In genomic region chr13:34741813-34742568, GRCm38 (mm10) we compare ENCODE assay signal across 36 mouse cellular contexts. TPM values are rescaled to one million over a fixed set of nuclear protein-coding genes. Genes with fewer than 3 reads are reported as not detected.
DNase-seq lines count a peak whose midpoint lies in the region; ATAC-seq and TF ChIP-seq lines count a peak whose summit lies in the region.
"Had no signal": no experiment of that assay in that cellular context is flagged by ENCODE, and none has a peak within 500 bp of the region (broad histone marks: within the 10 kb centered on the region; RNA-seq: fewer than 3 reads in every experiment).

No protein-coding gene starts in this region.

- no peaks in the 10 kb centered on the region for H3K36me3 ChIP-seq in heart, embryonic 12.5 days
- no peaks in the 10 kb centered on the region for H3K36me3 ChIP-seq in liver, embryonic 16.5 days (ENCODE audit: control insufficient read depth, insufficient read depth)
- no peaks in the 10 kb centered on the region for H3K36me3 ChIP-seq in liver, embryonic 12.5 days
- H3K36me3 ChIP-seq in liver, postnatal 0 days (replicated peaks; ENCODE audit: insufficient read depth, low read length) = no peaks in the 10 kb centered on the region
- H3K36me3 ChIP-seq: hindbrain, embryonic 12.5 days; kidney, embryonic 15.5 days; limb, embryonic 12.5 days; neural tube, embryonic 12.5 days had no signal

- peaks cover 26% of the 10 kb centered on the region for H3K4me1 ChIP-seq in heart, embryonic 12.5 days (replicated peaks)
- H3K4me1 ChIP-seq in liver, embryonic 16.5 days (ENCODE audit: control insufficient read depth, low read depth, low read length) = no peaks in the 10 kb centered on the region; the same call in 1 of the 2 replicates
- 0 out of 2 replicates have a peak, but pooled peaks cover 4% of the 10 kb centered on the region for H3K4me1 ChIP-seq in liver, embryonic 12.5 days
- peaks cover 16% of the 10 kb centered on the region for H3K4me1 ChIP-seq in liver, postnatal 0 days (ENCODE audit: insufficient read depth)
- H3K4me1 ChIP-seq: hindbrain, embryonic 12.5 days; limb, embryonic 12.5 days; neural tube, embryonic 12.5 days had no signal

- peaks cover 13% of the 10 kb centered on the region for H3K9me3 ChIP-seq in heart, embryonic 12.5 days (replicated peaks)
- H3K9me3 ChIP-seq in liver, embryonic 16.5 days (replicated peaks; ENCODE audit: control insufficient read depth, low read length) = no peaks in the 10 kb centered on the region
- H3K9me3 ChIP-seq in liver, embryonic 12.5 days (replicated peaks) = no peaks in the 10 kb centered on the region
- no peaks in the 10 kb centered on the region for H3K9me3 ChIP-seq in liver, postnatal 0 days (ENCODE audit: low read length)

- TF ChIP-seq CTCF in liver, postnatal 0 days (IDR thresholded peaks at IDR 0.05; ENCODE audit: low read depth) = peak; percentile 36

- peak; percentile 33; the same call in 1 of the 2 replicates for ATAC-seq in heart, embryonic 12.5 days (ENCODE audit: insufficient number of reproducible peaks, low FRiP score)
- ATAC-seq in liver, embryonic 16.5 days (ENCODE audit: low read depth) = 0 out of 2 replicates have a peak, but pooled peaks have one; percentile 35
- ATAC-seq in liver, embryonic 12.5 days = no peak
- ATAC-seq in liver, postnatal 0 days = peak; percentile 47
- ATAC-seq: forebrain, embryonic 13.5 days; hindbrain, postnatal 0 days had no signal

- H3K9ac ChIP-seq in heart, embryonic 12.5 days = no peak overlapping the region
- H3K9ac ChIP-seq in liver, embryonic 16.5 days (ENCODE audit: low read depth, low read length) = no peak overlapping the region
- H3K9ac ChIP-seq in liver, embryonic 12.5 days = no peak overlapping the region
- H3K9ac ChIP-seq in liver, postnatal 0 days (replicated peaks) = no peak overlapping the region
- H3K9ac ChIP-seq: forebrain, embryonic 13.5 days; hindbrain, embryonic 12.5 days; kidney, embryonic 15.5 days; limb, embryonic 12.5 days; liver, embryonic 14.5 days; neural tube, embryonic 12.5 days had no signal

- no peak overlapping the region for H3K4me2 ChIP-seq in heart, embryonic 12.5 days
- H3K4me2 ChIP-seq in liver, embryonic 16.5 days (ENCODE audit: low read depth, low read length) = no peak overlapping the region
- H3K4me2 ChIP-seq in liver, embryonic 12.5 days = no peak overlapping the region
- H3K4me2 ChIP-seq in liver, postnatal 0 days (ENCODE audit: low read depth, low read length) = no peak overlapping the region
- H3K4me2 ChIP-seq: forebrain, embryonic 13.5 days; hindbrain, embryonic 12.5 days; kidney, embryonic 15.5 days; limb, embryonic 12.5 days; midbrain, embryonic 11.5 days; neural tube, embryonic 12.5 days had no signal

- no peak for TF ChIP-seq EP300 in liver, postnatal 0 days (IDR thresholded peaks at IDR 0.05; ENCODE audit: low read depth)

- 56% methylated on average over 3 of the region's 3 CpGs for WGBS in heart, embryonic 12.5 days
- WGBS in liver, embryonic 16.5 days (ENCODE audit: insufficient replicate concordance) = 48% methylated on average over 3 of the region's 3 CpGs
- 52% methylated on average over 3 of the region's 3 CpGs for WGBS in liver, embryonic 12.5 days (ENCODE audit: insufficient replicate concordance)
- WGBS in liver, postnatal 0 days (ENCODE audit: insufficient replicate concordance) = 62% methylated on average over 3 of the region's 3 CpGs

- no peak for DNase-seq in heart, postnatal 25 days (ENCODE audit: low spot score)
- DNase-seq in ZHBTc4 (ENCODE audit: low read depth, low spot score) = peak; percentile 24
- DNase-seq in liver, postnatal 0 days = peak; percentile 27
- no peak for DNase-seq in cerebellum, adult 8-10 months
- DNase-seq in right cerebral cortex, postnatal 14 days = no peak
- DNase-seq: adrenal gland, postnatal 10 days; cerebellum, adult 9-10 months; cerebellum, postnatal 36 days; gastrocnemius, postnatal 36 days; kidney, adult 11 months; kidney, postnatal 25 days; right cerebral cortex, adult 18-20 months; right cerebral cortex, postnatal 4 days had no signal

- no peak overlapping the region for H3K4me3 ChIP-seq in heart, embryonic 12.5 days
- H3K4me3 ChIP-seq in liver, embryonic 16.5 days (ENCODE audit: low read depth, low read length) = no peak overlapping the region
- no peak overlapping the region for H3K4me3 ChIP-seq in liver, embryonic 12.5 days
- no peak overlapping the region for H3K4me3 ChIP-seq in liver, postnatal 0 days (ENCODE audit: low read depth, low read length)
- H3K4me3 ChIP-seq: forebrain, embryonic 13.5 days; hindbrain, embryonic 12.5 days; kidney, embryonic 15.5 days; left cerebral cortex, adult 2 months; limb, embryonic 12.5 days; myocyte; neural tube, embryonic 12.5 days had no signal

- no peaks in the 10 kb centered on the region for H3K27me3 ChIP-seq in heart, embryonic 12.5 days (replicated peaks)
- no peaks in the 10 kb centered on the region for H3K27me3 ChIP-seq in liver, embryonic 16.5 days (ENCODE audit: control insufficient read depth, insufficient read depth, low read depth, low read length)
- H3K27me3 ChIP-seq in liver, embryonic 12.5 days (replicated peaks) = peaks cover 7% of the 10 kb centered on the region; the same call in 1 of the 2 replicates
- H3K27me3 ChIP-seq in liver, postnatal 0 days (ENCODE audit: insufficient read depth, low read length) = no peaks in the 10 kb centered on the region
- H3K27me3 ChIP-seq: forebrain, embryonic 13.5 days; hindbrain, embryonic 12.5 days; kidney, embryonic 15.5 days; limb, embryonic 12.5 days; neural tube, embryonic 12.5 days had no signal

- intact Hi-C loops in heart, postnatal 25 days (cut with DNase I) = loop anchor here (5.0 kb wide), 1 partner anchor 120 kb away; no protein-coding TSS in a partner anchor

- no peak overlapping the region; the same call in 1 of the 2 replicates for H3K27ac ChIP-seq in heart, embryonic 12.5 days (ENCODE audit: poor library complexity, severe bottlenecking)
- no peak overlapping the region for H3K27ac ChIP-seq in liver, embryonic 16.5 days (ENCODE audit: low read length)
- H3K27ac ChIP-seq in liver, embryonic 12.5 days = no peak overlapping the region
- H3K27ac ChIP-seq in liver, postnatal 0 days (ENCODE audit: low read depth) = no peak overlapping the region
- H3K27ac ChIP-seq: forebrain, embryonic 13.5 days; hindbrain, embryonic 12.5 days; hindbrain, postnatal 0 days; kidney, embryonic 15.5 days; left cerebral cortex, adult 2 months; limb, embryonic 12.5 days; liver, embryonic 14.5 days; neural tube, embryonic 12.5 days had no signal

RNA-seq across cellular contexts. Expression of gene Fam50b, which starts 7.3 kb away (rescaled TPM):
- polyA plus RNA-seq in heart, embryonic 12.5 days (2016; fragmentation: Nextera tagmentation; extraction: Ambion mirVana) = not detected in 2 replicates
- total RNA-seq in heart, postnatal 25 days (2021) = not detected
- polyA plus RNA-seq in liver, embryonic 16.5 days (2015; fragmentation: Nextera tagmentation; extraction: Ambion mirVana) = 0.09 and 0.22 TPM in 2 replicates
- polyA plus RNA-seq in liver, embryonic 12.5 days (2016; fragmentation: Nextera tagmentation; extraction: Ambion mirVana) = not detected in 2 replicates
- polyA plus RNA-seq in liver, postnatal 0 days (2015; fragmentation: Nextera tagmentation; extraction: Ambion mirVana) = 0.08 and 0.12 TPM in 2 replicates
- total RNA-seq: adrenal gland, postnatal 10 days; gastrocnemius, adult 18-20 months; gastrocnemius, postnatal 36 days; hindbrain, postnatal 0 days; layer of hippocampus, adult 18-20 months; layer of hippocampus, postnatal 14 days; left cerebral cortex, adult 2 months; left cerebral cortex, postnatal 25 days; megakaryocyte, adult 5-6 weeks had no signal
- polyA plus RNA-seq: embryonic facial prominence, embryonic 11.5 days; forebrain, embryonic 13.5 days; frontal cortex, adult 2 months; heart, postnatal 0 days; kidney, embryonic 15.5 days; limb, embryonic 12.5 days; lung, embryonic 16.5 days; midbrain, embryonic 11.5 days; midbrain, postnatal 0 days; myocyte; neural tube, embryonic 12.5 days had no signal

Comparison
In these comparisons a context has a peak if more than half of its experiments do, and no peak if none do; other contexts are left out.
1. DNase-seq: peak in ZHBTc4 (single experiment) and liver, postnatal 0 days (single experiment); none in heart, postnatal 25 days (single experiment), cerebellum, adult 8-10 months (single experiment) and right cerebral cortex, postnatal 14 days (single experiment).